Mouse (Mus musculus) frontal cortex, adult (tissue): ENCODE results near the gene Slc22a23.
"Not testable (repeated sequence)": the region's sequence is repeated elsewhere in the genome, so short reads cannot be mapped to it uniquely, and the experiment has no call there.

ENCODE experiments used
- ATAC-seq: cut with Nextera tagmentation; 2 replicates; pipeline ENCODE4 v1.9.2; 2017; ENCODE audit warnings: mild to moderate bottlenecking, moderate library complexity, mixed read lengths; ENCODE audit not compliant: low TSS enrichment

Gene Slc22a23

GRCm38 (mm10) chr13:34345128-34346085 lies at the start of gene Slc22a23:
Slc22a23 (minus strand) TSS chr13:34345182.
- peak; percentile 66 for ATAC-seq

- ATAC-seq = not testable (repeated sequence)
Measured at GRCm38 (mm10) chr13:34394305-34394704, 49.3 kb upstream of the Slc22a23 start.

GRCm38 (mm10) chr13:34392376-34392775 lies 47.4 kb upstream of the Slc22a23 start:
- ATAC-seq = peak; percentile 81

GRCm38 (mm10) chr13:34388219-34388618 lies 43.2 kb upstream of the Slc22a23 start:
- ATAC-seq = no peak

GRCm38 (mm10) chr13:34383416-34383815 lies 38.4 kb upstream of the Slc22a23 start:
- ATAC-seq = no peak

- no peak for ATAC-seq
Measured at GRCm38 (mm10) chr13:34378926-34379325, 33.9 kb upstream of the Slc22a23 start.

- ATAC-seq = peak; percentile 64
Measured at GRCm38 (mm10) chr13:34375145-34375544, 30.2 kb upstream of the Slc22a23 start.

- ATAC-seq = no peak
Measured at GRCm38 (mm10) chr13:34372870-34373478, 28.0 kb upstream of the Slc22a23 start.

- ATAC-seq = peak; percentile 68
Measured at GRCm38 (mm10) chr13:34371951-34372869, 27.2 kb upstream of the Slc22a23 start.

GRCm38 (mm10) chr13:34370281-34370825 lies 25.4 kb upstream of the Slc22a23 start:
- no peak for ATAC-seq

- ATAC-seq = no peak
Measured at GRCm38 (mm10) chr13:34365226-34365625, 20.2 kb upstream of the Slc22a23 start.

- ATAC-seq = no peak
Measured at GRCm38 (mm10) chr13:34355656-34356055, 10.7 kb upstream of the Slc22a23 start.

GRCm38 (mm10) chr13:34354830-34355624 lies 10.0 kb upstream of the Slc22a23 start:
- no peak for ATAC-seq

- ATAC-seq = no peak
Measured at GRCm38 (mm10) chr13:34353241-34353640, 8.3 kb upstream of the Slc22a23 start.

GRCm38 (mm10) chr13:34351437-34351836 lies 6.5 kb upstream of the Slc22a23 start:
- ATAC-seq = no peak

GRCm38 (mm10) chr13:34347960-34348889 lies 3.2 kb upstream of the Slc22a23 start:
- no peak for ATAC-seq

- ATAC-seq = no peak
Measured at GRCm38 (mm10) chr13:34346748-34347147, 1.8 kb upstream of the Slc22a23 start.

- ATAC-seq = no peak
Measured at GRCm38 (mm10) chr13:34346238-34346637, 1.3 kb upstream of the Slc22a23 start.

- peak; percentile 42 for ATAC-seq
Measured at GRCm38 (mm10) chr13:34344376-34345127, 430 bp downstream of the Slc22a23 start.
